Mouse (Mus musculus) small intestine, adult 2 months (tissue): ENCODE measurements around the gene Snrpa1. TPM values are rescaled to one million over a fixed set of nuclear protein-coding genes. Genes with fewer than 3 reads are reported as not detected.

Experiments
- H3K27ac ChIP-seq: fragments of 200-500 bp; 2 replicates; pipeline ENCODE4 v1.5.1; 2012; ENCODE audit warnings: low read depth, low read length, control low read depth, inconsistent platforms; ENCODE audit not compliant: insufficient read depth
- H3K27me3 ChIP-seq: fragments of 200-500 bp; 2 replicates; pipeline ENCODE4 v1.6.1; 2012; ENCODE audit warnings: mild to moderate bottlenecking, moderate library complexity, low read length, inconsistent platforms; ENCODE audit not compliant: control insufficient read depth, insufficient read depth
- H3K36me3 ChIP-seq: fragments of 200-500 bp; 2 replicates; pipeline ENCODE4 v1.6.1; 2012; ENCODE audit warnings: mild to moderate bottlenecking, low read length, control low read depth, inconsistent platforms; ENCODE audit not compliant: control insufficient read depth, insufficient read depth
- H3K4me1 ChIP-seq: fragments of 200-500 bp; 2 replicates; pipeline ENCODE4 v1.6.1; 2012; ENCODE audit warnings: low read length, inconsistent platforms, mixed read lengths; ENCODE audit not compliant: control insufficient read depth, insufficient read depth, insufficient read length
- H3K4me3 ChIP-seq: fragments of 200-500 bp; 2 replicates; pipeline ENCODE4 v1.5.1; 2012; ENCODE audit warnings: low read depth, mild to moderate bottlenecking, control low read depth, inconsistent platforms, low read length, moderate library complexity
- CTCF ChIP-seq: fragments of 200-500 bp; IDR thresholded peaks from 2 replicates; pipeline ENCODE4 v1.5.1; 2012; ENCODE audit warnings: low read depth, mild to moderate bottlenecking, control low read depth, inconsistent platforms, low read length, moderate library complexity, mixed read lengths; ENCODE audit not compliant: insufficient replicate concordance, insufficient read length; ENCODE audit errors: extremely low read depth
- POLR2A ChIP-seq: fragments of 200-500 bp; IDR thresholded peaks from 2 replicates; pipeline ENCODE4 v1.6.1; 2012; ENCODE audit warnings: low read depth, mild to moderate bottlenecking, control low read depth, inconsistent platforms, low read length, moderate library complexity
- WGBS: fragments of 180-500 bp; shearing (Covaris S2); methylation state at CpG from one replicate; pipeline ENCODE4 v1.1.7; 2018; 5-methylcytosine and 5-hydroxymethylcytosine counted together
- polyA plus RNA-seq: library from polyadenylated mRNA; depleted of rRNA; stranded (reverse); fragments of >200 nt; gene quantifications from 2 replicates; pipeline ENCODE4 v1.2.3, GENCODE M21; 2012; rRNA removed

Gene Snrpa1
- polyA plus RNA-seq, 1 experiment = 4.7 TPM

GRCm38 (mm10) chr7:66116906-66117482 is 58.2 kb downstream of the Snrpa1 start:
- WGBS = 33% methylated on average over 8 of the region's 8 CpGs

GRCm38 (mm10) chr7:66118046-66118445 is 59.2 kb downstream of the Snrpa1 start:
- TF ChIP-seq CTCF = no peak
- no peak for TF ChIP-seq POLR2A
- Histone ChIP-seq H3K27me3 (no peaks in the 10 kb centered on the region), H3K4me1 (peaks cover 5% of the 10 kb centered on the region; the same call in 1 of the 2 replicates), H3K36me3 (no peaks in the 10 kb centered on the region), H3K4me3 (no peak overlapping the region), H3K27ac (no peak overlapping the region)
- WGBS = 84% methylated on average over 3 of the region's 3 CpGs

More at GRCm38 (mm10) chr7:66116906-66117482, 58.2 kb downstream of the Snrpa1 start:
- Histone ChIP-seq H3K27me3 (no peaks in the 10 kb centered on the region), H3K4me3 (no peak overlapping the region), H3K27ac (no peak overlapping the region), H3K36me3 (no peaks in the 10 kb centered on the region), H3K4me1 (peaks cover 5% of the 10 kb centered on the region; the same call in 1 of the 2 replicates)
- TF ChIP-seq POLR2A = no peak
- no peak for TF ChIP-seq CTCF

GRCm38 (mm10) chr7:66118796-66119195 is 60.0 kb downstream of the Snrpa1 start:
- H3K27ac ChIP-seq = no peak overlapping the region
- no peak for TF ChIP-seq CTCF
- H3K27me3 ChIP-seq = no peaks in the 10 kb centered on the region
- peaks cover 5% of the 10 kb centered on the region; the same call in 1 of the 2 replicates for H3K4me1 ChIP-seq
- 81% methylated on average over 7 of the region's 7 CpGs for WGBS
- H3K36me3 ChIP-seq = no peaks in the 10 kb centered on the region
- H3K4me3 ChIP-seq = no peak overlapping the region

GRCm38 (mm10) chr7:66120139-66120538 is 61.3 kb downstream of the Snrpa1 start:
- no peak for TF ChIP-seq CTCF
- TF ChIP-seq POLR2A = no peak
- Histone ChIP-seq H3K4me3 (no peak overlapping the region), H3K36me3 (no peaks in the 10 kb centered on the region), H3K27ac (no peak overlapping the region), H3K27me3 (no peaks in the 10 kb centered on the region), H3K4me1 (peaks cover 8% of the 10 kb centered on the region; the same call in 1 of the 2 replicates)
- WGBS = 85% methylated on average over 1 of the region's 1 CpGs

- Histone ChIP-seq H3K4me3 (no peak overlapping the region), H3K27ac (no peak overlapping the region), H3K4me1 (peaks cover 7% of the 10 kb centered on the region; the same call in 1 of the 2 replicates), H3K27me3 (no peaks in the 10 kb centered on the region), H3K36me3 (peaks cover 5% of the 10 kb centered on the region; the same call in 1 of the 2 replicates)
- WGBS = 80% methylated on average over 7 of the region's 7 CpGs
- TF ChIP-seq POLR2A = no peak
- TF ChIP-seq CTCF = no peak
Observed at GRCm38 (mm10) chr7:66120702-66121396, 62.0 kb downstream of the Snrpa1 start.

Other genes starting within 250 kb of the Snrpa1 start
- gene Pcsk6, start 197.3 kb upstream of the Snrpa1 start, polyA plus RNA-seq = 11.6 TPM in 2 replicates
- gene Gm45213, start 15.4 kb upstream of the Snrpa1 start, polyA plus RNA-seq = not detected in 2 replicates
- 107 and 123 TPM in 2 replicates for gene Selenos, start 20.6 kb downstream of the Snrpa1 start, polyA plus RNA-seq
- 1.4 and 1.6 TPM in 2 replicates for gene Chsy1, start 50.5 kb downstream of the Snrpa1 start, polyA plus RNA-seq